In genomic region chr5:36553056-36553606, GRCm38 (mm10) we compare ENCODE assay signal across 15 mouse cellular contexts. TPM values are rescaled to one million over a fixed set of nuclear protein-coding genes. Genes with fewer than 3 reads are reported as not detected.
DNase-seq lines count a peak whose midpoint lies in the region; ATAC-seq lines count a peak whose summit lies in the region.
"Had no signal": no experiment of that assay in that cellular context is flagged by ENCODE, and none has a peak within 500 bp of the region (broad histone marks: within the 10 kb centered on the region; RNA-seq: fewer than 3 reads in every experiment).

No protein-coding gene starts in this region.

- peak; percentile 90 for DNase-seq in heart, adult 11 months
- no peak for DNase-seq in heart, postnatal 14 days
- DNase-seq in T-cell, adult 2 months (ENCODE audit: low spot score), result peak; percentile 40
- peak; percentile 53 for DNase-seq in naive thymus-derived CD4-positive, alpha-beta T cell, adult 2 months (ENCODE audit: low read depth)
- DNase-seq in thymus, postnatal 14 days, result peak; percentile 55
- no peak for DNase-seq in gastrocnemius, postnatal 10 days
- DNase-seq in left cerebral cortex, postnatal 4 days, result no peak
- no peak for DNase-seq in forebrain, embryonic 14.5 days (ENCODE audit: low spot score)
- DNase-seq: gastrocnemius, postnatal 14 days; kidney, adult 8-10 months; lung, adult 18-20 months; right cerebral cortex, postnatal 14 days had no signal

- H3K27ac ChIP-seq in forebrain, embryonic 14.5 days (ENCODE audit: low read depth, low read length), result no peak overlapping the region
- H3K27ac ChIP-seq: forebrain, embryonic 13.5 days had no signal

- no peak overlapping the region for H3K4me2 ChIP-seq in forebrain, embryonic 14.5 days (ENCODE audit: low read length)
- H3K4me2 ChIP-seq: forebrain, embryonic 13.5 days; heart, embryonic 12.5 days had no signal

- no peaks in the 10 kb centered on the region for H3K27me3 ChIP-seq in forebrain, embryonic 14.5 days (replicated peaks; ENCODE audit: control insufficient read depth, insufficient read depth, low read length)
- H3K27me3 ChIP-seq: forebrain, embryonic 13.5 days; heart, embryonic 12.5 days had no signal

- H3K4me3 ChIP-seq in forebrain, embryonic 14.5 days (ENCODE audit: low read depth, low read length), result no peak overlapping the region
- H3K4me3 ChIP-seq: forebrain, embryonic 13.5 days; heart, embryonic 12.5 days had no signal

- H3K9me3 ChIP-seq in forebrain, embryonic 14.5 days (replicated peaks; ENCODE audit: control insufficient read depth, low read length), result no peaks in the 10 kb centered on the region
- H3K9me3 ChIP-seq: forebrain, embryonic 13.5 days; G1E; heart, embryonic 12.5 days had no signal

- 79% methylated on average over 2 of the region's 2 CpGs for WGBS in forebrain, embryonic 14.5 days

- 0 out of 2 replicates have a peak, but pooled peaks cover 5% of the 10 kb centered on the region for H3K4me1 ChIP-seq in forebrain, embryonic 14.5 days (ENCODE audit: control insufficient read depth, insufficient read depth, low read length)

- intact Hi-C loops in heart, postnatal 14 days (cut with DNase I), result no loop called here
- intact Hi-C loops in left cerebral cortex, postnatal 4 days (cut with DNase I), result no loop called here

- no peak for ATAC-seq in forebrain, embryonic 14.5 days
- ATAC-seq: forebrain, embryonic 13.5 days had no signal

- no peak overlapping the region for H3K9ac ChIP-seq in forebrain, embryonic 14.5 days (ENCODE audit: low read length)
- H3K9ac ChIP-seq: forebrain, embryonic 13.5 days; heart, embryonic 12.5 days had no signal

- H3K36me3 ChIP-seq in forebrain, embryonic 14.5 days (ENCODE audit: control insufficient read depth, insufficient read depth, low read length), result no peaks in the 10 kb centered on the region
- H3K36me3 ChIP-seq: heart, embryonic 12.5 days had no signal

RNA-seq across cellular contexts. Expression of gene Tbc1d14, which starts 39.9 kb away (rescaled TPM):
- total RNA-seq in heart, postnatal 14 days (2021), result 10 to 100 TPM; 14.5 to 17.0 TPM
- total RNA-seq in gastrocnemius, postnatal 10 days (2021), result 10 to 100 TPM; 15.0 to 19.5 TPM
- 100 to 1,000 TPM; 133 to 136 TPM for total RNA-seq in left cerebral cortex, postnatal 4 days (2021)
- polyA plus RNA-seq in forebrain, embryonic 14.5 days (2014; fragmentation: Nextera tagmentation; extraction: Ambion mirVana), result 92.7 and 114 TPM in 2 replicates

Comparison
In these comparisons a context has a peak if more than half of its experiments do, and no peak if none do; other contexts are left out.
1. DNase-seq: peak in heart, adult 11 months (single experiment), T-cell, adult 2 months (single experiment), naive thymus-derived CD4-positive, alpha-beta T cell, adult 2 months (single experiment) and thymus, postnatal 14 days (single experiment); none in heart, postnatal 14 days (0 of 2), gastrocnemius, postnatal 10 days (single experiment), left cerebral cortex, postnatal 4 days (single experiment) and forebrain, embryonic 14.5 days (single experiment).
2. RNA of gene Tbc1d14, which starts 39.9 kb away (total RNA-seq): 133 to 136 TPM in left cerebral cortex, postnatal 4 days; 15.0 to 19.5 TPM in gastrocnemius, postnatal 10 days and 14.5 to 17.0 TPM in heart, postnatal 14 days; every median in the first group is over 4 times any median in the second.